ENCODE assay signal across 10 mouse cellular contexts in genomic region chr16:77128683-77129082, GRCm38 (mm10).
A peak's percentile ranks its signal among the peaks of the same experiment; 100 is the strongest.
DNase-seq lines count a peak whose midpoint lies in the region; ATAC-seq and TF ChIP-seq lines count a peak whose summit lies in the region.
"Had no signal": no experiment of that assay in that cellular context is flagged by ENCODE, and none has a peak within 500 bp of the region (broad histone marks: within the 10 kb centered on the region; RNA-seq: fewer than 3 reads in every experiment).

No protein-coding gene starts in this region.

- 30% methylated on average over 5 of the region's 5 CpGs for WGBS in liver, adult 2 months
- 29% methylated on average over 5 of the region's 5 CpGs for WGBS in liver, embryonic 12.5 days (ENCODE audit: insufficient replicate concordance)
- 24% methylated on average over 5 of the region's 5 CpGs for WGBS in hindbrain, embryonic 16.5 days

- peak; percentile 51; the same call in 1 of the 2 replicates for ATAC-seq in cerebellum, adult (ENCODE audit: insufficient number of reproducible peaks, low FRiP score, low TSS enrichment)
- ATAC-seq in liver, embryonic 12.5 days, result no peak
- ATAC-seq in hindbrain, embryonic 16.5 days, result peak; percentile 58; the same call in 1 of the 2 replicates
- ATAC-seq: intestine, embryonic 16.5 days had no signal

- no peak overlapping the region for H3K4me2 ChIP-seq in liver, embryonic 12.5 days
- H3K4me2 ChIP-seq in hindbrain, embryonic 16.5 days (ENCODE audit: low read length), result no peak overlapping the region

- H3K4me3 ChIP-seq in liver, adult 2 months (ENCODE audit: insufficient read depth, low read depth, low read length), result no peak overlapping the region
- no peak overlapping the region for H3K4me3 ChIP-seq in liver, embryonic 12.5 days
- no peak overlapping the region for H3K4me3 ChIP-seq in hindbrain, embryonic 16.5 days (ENCODE audit: low read length)

- no peaks in the 10 kb centered on the region for H3K27me3 ChIP-seq in liver, adult 2 months (ENCODE audit: control insufficient read depth, insufficient read depth, low read length)
- no peaks in the 10 kb centered on the region for H3K27me3 ChIP-seq in liver, embryonic 12.5 days (replicated peaks)
- H3K27me3 ChIP-seq in hindbrain, embryonic 16.5 days (replicated peaks; ENCODE audit: control insufficient read depth, insufficient read depth, low read length), result no peaks in the 10 kb centered on the region

- H3K9me3 ChIP-seq in liver, embryonic 12.5 days (replicated peaks), result no peaks in the 10 kb centered on the region
- no peaks in the 10 kb centered on the region for H3K9me3 ChIP-seq in hindbrain, embryonic 16.5 days (ENCODE audit: control insufficient read depth, low read length)

- no peaks in the 10 kb centered on the region for H3K4me1 ChIP-seq in liver, adult 2 months (ENCODE audit: control insufficient read depth, insufficient read depth, low read length)
- H3K4me1 ChIP-seq in liver, embryonic 12.5 days, result no peaks in the 10 kb centered on the region
- peaks cover 2% of the 10 kb centered on the region; the same call in 1 of the 2 replicates for H3K4me1 ChIP-seq in hindbrain, embryonic 16.5 days (ENCODE audit: control insufficient read depth, insufficient read depth, low read depth, low read length)

- H3K79me2 ChIP-seq in liver, adult 2 months (ENCODE audit: control insufficient read depth, insufficient read depth, low read length), result no peaks in the 10 kb centered on the region

- H3K9ac ChIP-seq in liver, adult 2 months (ENCODE audit: low read depth, low read length), result no peak overlapping the region
- no peak overlapping the region for H3K9ac ChIP-seq in liver, embryonic 12.5 days
- H3K9ac ChIP-seq in hindbrain, embryonic 16.5 days (ENCODE audit: low read depth, low read length), result no peak overlapping the region

- no peak for TF ChIP-seq POLR2A in liver, adult 2 months (IDR thresholded peaks at IDR 0.05; ENCODE audit: extremely low read depth, insufficient read depth, low read length)

- TF ChIP-seq CTCF in liver, adult 2 months (IDR thresholded peaks at IDR 0.05; ENCODE audit: low read depth, low read length), result peak; percentile 42; the same call in 1 of the 2 replicates

- no peak overlapping the region for H3K27ac ChIP-seq in liver, adult 2 months (replicated peaks; ENCODE audit: insufficient read depth, low read depth, low read length)
- H3K27ac ChIP-seq in liver, embryonic 12.5 days, result no peak overlapping the region
- H3K27ac ChIP-seq in hindbrain, embryonic 16.5 days (ENCODE audit: low read depth, low read length), result no peak overlapping the region

- H3K36me3 ChIP-seq in liver, adult 2 months (ENCODE audit: control insufficient read depth, insufficient read depth, low read length), result no peaks in the 10 kb centered on the region
- no peaks in the 10 kb centered on the region for H3K36me3 ChIP-seq in liver, embryonic 12.5 days
- no peaks in the 10 kb centered on the region for H3K36me3 ChIP-seq in hindbrain, embryonic 16.5 days (ENCODE audit: control insufficient read depth, insufficient read depth, low read length)

- no peak for DNase-seq in cerebellum, adult 9-11 months
- DNase-seq in liver, adult 2 months (ENCODE audit: extremely low read depth, low read depth, low spot score), result peak; percentile 15
- DNase-seq in retina, postnatal 7 days (ENCODE audit: low read depth, low spot score), result peak; percentile 35
- DNase-seq in kidney, adult 9 months, result no peak
- DNase-seq in lung, postnatal 25 days (ENCODE audit: low spot score), result no peak
- DNase-seq: adrenal gland, postnatal 10 days had no signal

Comparison
In these comparisons a context has a peak if more than half of its experiments do, and no peak if none do; other contexts are left out.
1. DNase-seq: peak in liver, adult 2 months (single experiment) and retina, postnatal 7 days (single experiment); none in cerebellum, adult 9-11 months (single experiment), kidney, adult 9 months (single experiment) and lung, postnatal 25 days (single experiment).